Mouse (Mus musculus): ENCODE data around the gene Tnrc6c. TPM values are rescaled to one million over a fixed set of nuclear protein-coding genes. Genes with fewer than 3 reads are reported as not detected.

Gene Tnrc6c
- 20.2 to 43.0 TPM (median 22.1 TPM) in 3 replicates for total RNA-seq (2017)

DNA sequence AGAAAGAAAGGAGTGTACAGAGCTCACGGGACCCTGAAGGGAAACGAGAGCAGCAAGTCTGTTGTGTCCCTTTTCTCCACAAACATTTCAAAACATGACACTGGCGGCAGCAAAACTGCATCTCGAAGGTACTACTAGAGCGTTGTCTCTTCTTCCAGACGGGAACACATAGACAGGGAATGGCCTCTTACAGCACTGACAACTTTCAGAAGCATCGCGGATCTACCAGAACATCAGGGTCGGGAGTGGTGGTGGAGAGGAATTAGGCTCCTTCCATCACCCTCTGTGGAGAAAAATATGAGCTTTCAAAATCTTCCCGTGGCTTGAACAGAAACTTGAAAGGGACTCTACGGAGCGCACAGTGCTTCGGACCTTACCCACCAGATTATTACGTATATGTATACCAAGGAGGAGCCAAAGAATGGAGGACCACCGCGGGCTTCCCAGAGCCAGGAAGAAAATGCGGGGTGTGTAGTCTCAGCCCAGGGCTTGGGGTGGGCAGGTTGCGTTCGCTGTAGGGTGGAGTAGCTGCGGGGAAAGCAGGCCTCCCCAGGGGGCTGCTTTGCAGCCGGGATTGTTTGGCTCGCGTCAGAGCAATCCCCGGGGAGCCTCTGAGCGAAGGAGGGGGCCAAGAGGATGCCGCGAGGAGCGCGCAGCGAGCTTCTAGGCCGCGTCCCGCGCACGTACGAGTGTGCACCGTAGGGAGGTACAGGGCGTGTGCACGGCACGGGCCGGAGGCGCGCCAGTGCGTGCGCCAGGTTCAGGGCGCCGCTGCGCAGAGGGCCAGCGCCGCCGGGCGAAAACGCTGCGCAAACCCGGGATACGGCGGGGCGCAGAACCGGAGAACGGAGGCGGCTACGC, at the start of gene Tnrc6c:
Gene Tnrc6c, plus strand, starts transcription at position 799 of the 861 bp plus-strand sequence.
- peak; percentile 19; the same call in 1 of the 2 replicates for ATAC-seq (replicated peaks; ENCODE audit: insufficient number of reproducible peaks, low FRiP score, low TSS enrichment, poor library complexity, severe bottlenecking)

DNA sequence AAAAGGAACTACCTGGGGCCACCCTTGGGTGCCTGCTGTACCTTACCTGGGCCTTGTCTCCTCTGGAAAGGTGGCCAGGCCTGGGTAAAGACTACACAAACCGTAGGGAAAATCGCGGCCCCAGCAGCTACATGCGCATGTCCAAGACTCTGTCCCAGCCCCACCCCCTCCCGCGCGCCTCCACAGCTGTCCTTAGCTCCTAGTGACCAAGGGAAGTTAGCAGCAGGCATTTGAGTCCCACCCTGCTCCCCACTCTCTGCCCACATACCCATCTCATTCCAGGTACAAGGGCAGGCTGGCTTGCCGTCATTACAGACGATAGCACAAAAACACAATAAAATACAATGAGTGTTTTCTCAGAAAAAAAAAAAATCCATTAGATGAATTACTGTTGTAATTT, 48.0 kb upstream of the Tnrc6c start:
- ATAC-seq (replicated peaks; ENCODE audit: insufficient number of reproducible peaks, low FRiP score, low TSS enrichment, poor library complexity, severe bottlenecking): no peak

DNA sequence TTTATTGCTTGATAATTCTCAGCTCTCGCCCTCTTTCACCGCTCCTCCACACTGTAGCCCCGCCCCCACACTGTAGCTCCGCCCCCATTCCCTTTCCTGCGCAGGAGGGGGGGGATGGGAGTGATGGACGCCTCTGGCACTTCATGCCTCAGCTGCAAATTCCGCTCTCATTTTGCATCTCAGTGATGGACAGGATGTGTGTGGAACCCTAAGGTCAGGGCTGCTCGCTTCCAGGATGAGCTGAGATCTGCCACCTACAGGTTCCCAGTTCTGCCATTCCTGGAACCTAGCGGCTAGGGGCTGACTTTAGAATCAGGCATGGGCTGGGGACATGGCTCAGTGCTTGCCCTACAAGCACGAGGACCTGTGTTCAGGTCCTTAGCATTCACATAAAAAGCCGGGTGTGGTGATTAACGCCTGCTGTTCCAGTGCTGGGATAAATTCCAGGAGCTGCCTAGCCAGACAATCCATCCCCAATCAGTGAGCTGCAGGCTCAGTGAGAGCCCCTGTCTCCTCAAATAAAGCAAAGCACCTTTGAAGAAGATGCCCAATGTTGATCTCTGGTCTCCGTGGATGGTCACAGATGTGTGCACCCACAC, 47.4 kb upstream of the Tnrc6c start:
- ATAC-seq (replicated peaks; ENCODE audit: insufficient number of reproducible peaks, low FRiP score, low TSS enrichment, poor library complexity, severe bottlenecking): no peak

DNA sequence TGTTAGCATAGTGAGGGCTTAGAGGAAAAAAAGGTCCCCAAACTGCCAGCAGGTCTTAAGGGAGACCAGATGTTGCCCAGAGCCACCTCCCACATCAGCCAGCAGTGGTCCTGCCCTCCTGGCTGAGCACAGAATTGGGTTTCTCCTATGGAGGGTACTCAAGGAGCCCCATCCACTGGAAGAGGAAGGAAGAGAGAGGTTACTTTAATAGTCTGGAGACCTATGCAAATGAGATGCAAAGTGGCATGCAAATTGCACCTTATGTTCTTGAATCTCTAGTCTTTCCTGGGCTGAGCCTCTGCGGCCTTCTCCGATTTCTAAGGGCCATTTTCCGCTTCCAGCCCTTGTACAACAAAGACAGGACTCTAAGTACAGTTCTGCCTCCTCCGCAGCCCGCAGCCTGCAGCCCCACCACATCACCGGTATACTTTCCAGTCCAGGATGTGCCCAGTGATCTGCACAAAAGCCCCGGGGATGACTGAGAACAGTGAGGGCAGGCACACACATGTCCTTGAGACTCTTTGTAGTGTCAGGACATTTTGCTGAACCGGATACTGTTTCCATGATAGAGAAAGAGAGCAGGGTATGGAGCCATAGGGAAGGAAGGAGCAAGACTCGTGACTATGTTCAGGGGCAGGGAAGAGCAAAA, 45.8 kb upstream of the Tnrc6c start:
- no peak for ATAC-seq (replicated peaks; ENCODE audit: insufficient number of reproducible peaks, low FRiP score, low TSS enrichment, poor library complexity, severe bottlenecking)

- no peak for ATAC-seq (replicated peaks; ENCODE audit: insufficient number of reproducible peaks, low FRiP score, low TSS enrichment, poor library complexity, severe bottlenecking)
Observed at GRCm38 (mm10) chr11:117608976-117609375, 45.1 kb upstream of the Tnrc6c start.

DNA sequence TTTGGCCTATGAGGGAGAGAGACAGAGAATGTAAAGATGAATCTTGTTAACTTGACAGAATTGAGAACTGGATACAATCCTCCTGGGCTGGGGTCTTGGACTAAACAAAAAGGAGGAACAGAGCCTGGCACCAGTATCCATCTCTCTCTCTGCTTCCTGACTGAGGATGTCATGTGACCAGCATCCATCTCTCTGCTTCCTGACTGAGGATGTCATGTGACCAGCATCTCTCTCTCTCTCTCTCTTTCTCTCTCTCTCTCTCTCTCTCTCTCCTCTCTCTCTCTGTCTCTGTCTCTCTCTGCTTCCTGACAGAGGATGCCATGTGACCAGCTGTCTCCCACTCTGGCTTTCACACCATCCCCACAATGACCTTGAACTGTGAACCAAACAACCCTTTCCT, 43.5 kb upstream of the Tnrc6c start:
- ATAC-seq (replicated peaks; ENCODE audit: insufficient number of reproducible peaks, low FRiP score, low TSS enrichment, poor library complexity, severe bottlenecking): no peak

GRCm38 (mm10) chr11:117611068-117611467, 43.0 kb upstream of the Tnrc6c start:
- peak; percentile 87 for ATAC-seq (replicated peaks; ENCODE audit: insufficient number of reproducible peaks, low FRiP score, low TSS enrichment, poor library complexity, severe bottlenecking)

DNA sequence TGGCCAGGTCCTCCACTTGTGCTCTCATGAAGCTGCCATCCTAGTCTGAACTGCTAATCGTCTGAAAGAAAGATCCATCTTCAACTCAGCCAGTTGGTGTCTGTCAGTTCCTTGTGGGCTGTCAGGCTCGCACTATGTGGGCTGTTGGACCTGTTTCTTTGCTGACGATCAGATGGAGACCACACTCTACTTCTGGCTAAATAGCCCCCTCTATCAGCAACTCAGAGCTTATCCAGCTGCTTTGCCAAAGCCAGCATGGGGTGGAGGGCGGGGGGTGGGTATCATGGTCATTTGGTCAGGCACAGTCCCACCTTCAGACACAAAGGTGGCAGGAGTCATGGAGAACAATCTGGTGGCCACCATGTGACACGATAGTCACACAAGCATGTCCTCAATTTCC, 42.2 kb upstream of the Tnrc6c start:
- no peak for ATAC-seq (replicated peaks; ENCODE audit: insufficient number of reproducible peaks, low FRiP score, low TSS enrichment, poor library complexity, severe bottlenecking)

- no peak for ATAC-seq (replicated peaks; ENCODE audit: insufficient number of reproducible peaks, low FRiP score, low TSS enrichment, poor library complexity, severe bottlenecking)
Observed at GRCm38 (mm10) chr11:117612885-117613284, 41.2 kb upstream of the Tnrc6c start.

GRCm38 (mm10) chr11:117617368-117617908, 36.7 kb upstream of the Tnrc6c start:
- ATAC-seq (replicated peaks; ENCODE audit: insufficient number of reproducible peaks, low FRiP score, low TSS enrichment, poor library complexity, severe bottlenecking): no peak

DNA sequence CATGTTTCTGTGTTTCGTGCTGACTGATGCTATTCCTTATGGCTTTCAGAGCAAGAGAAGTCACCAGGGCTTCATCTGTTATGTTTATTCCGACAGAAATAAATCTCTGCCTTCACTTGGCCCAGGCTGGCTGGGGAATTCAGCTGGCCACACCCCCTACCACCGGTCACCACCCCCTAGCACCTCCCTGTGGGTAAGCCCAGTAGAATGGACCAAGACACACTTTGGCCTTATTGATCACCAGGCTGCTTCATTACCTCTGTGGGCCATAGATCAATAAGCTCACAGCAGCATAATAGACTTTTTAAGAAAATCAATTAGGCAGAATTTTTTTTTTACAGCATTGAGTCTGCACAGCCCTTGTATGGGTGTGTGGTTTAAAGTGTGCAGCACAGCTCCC, 35.9 kb upstream of the Tnrc6c start:
- ATAC-seq (replicated peaks; ENCODE audit: insufficient number of reproducible peaks, low FRiP score, low TSS enrichment, poor library complexity, severe bottlenecking): no peak

DNA sequence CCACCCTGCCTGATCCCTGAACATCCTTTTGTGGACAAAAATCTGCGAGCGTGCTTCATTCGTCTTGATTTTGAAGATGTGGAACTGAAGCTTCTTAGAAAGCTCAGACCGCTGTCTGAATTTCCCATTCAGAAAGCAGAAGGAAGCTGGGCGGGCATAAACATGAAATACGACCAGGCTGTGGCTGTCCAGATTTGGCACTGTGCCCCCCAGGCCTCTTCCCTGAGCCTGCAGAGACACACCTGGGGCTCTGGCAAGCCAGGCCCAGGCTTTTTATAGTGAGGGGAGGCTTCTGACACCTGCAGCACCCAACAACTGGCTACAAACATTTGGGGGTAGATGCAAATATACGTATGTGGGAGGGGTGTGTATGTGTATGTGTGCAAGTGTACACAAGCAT, 35.3 kb upstream of the Tnrc6c start:
- 0 out of 2 replicates have a peak, but pooled peaks have one; percentile 45 for ATAC-seq (replicated peaks; ENCODE audit: insufficient number of reproducible peaks, low FRiP score, low TSS enrichment, poor library complexity, severe bottlenecking)

DNA sequence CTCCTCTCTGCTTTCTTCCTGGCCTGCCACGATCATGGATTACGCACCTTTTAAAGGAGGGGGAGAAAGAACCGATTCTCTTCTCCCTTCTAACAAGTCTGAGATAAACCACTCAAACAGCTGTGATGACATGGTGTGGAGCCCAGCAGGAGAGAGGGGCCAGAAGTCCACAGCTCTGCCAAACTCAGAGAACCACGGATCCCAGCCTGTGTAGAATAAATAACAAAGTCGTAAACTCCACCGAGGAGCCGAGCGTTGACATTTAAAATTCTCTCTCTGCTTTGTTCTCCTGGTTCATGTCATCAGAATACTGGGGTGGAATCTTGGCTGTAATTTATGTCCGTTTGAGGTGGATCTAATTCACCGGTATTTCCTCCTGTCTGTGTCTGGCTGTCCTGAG, 34.5 kb upstream of the Tnrc6c start:
- no peak for ATAC-seq (replicated peaks; ENCODE audit: insufficient number of reproducible peaks, low FRiP score, low TSS enrichment, poor library complexity, severe bottlenecking)

GRCm38 (mm10) chr11:117625196-117625595, 28.9 kb upstream of the Tnrc6c start:
- no peak for ATAC-seq (replicated peaks; ENCODE audit: insufficient number of reproducible peaks, low FRiP score, low TSS enrichment, poor library complexity, severe bottlenecking)

DNA sequence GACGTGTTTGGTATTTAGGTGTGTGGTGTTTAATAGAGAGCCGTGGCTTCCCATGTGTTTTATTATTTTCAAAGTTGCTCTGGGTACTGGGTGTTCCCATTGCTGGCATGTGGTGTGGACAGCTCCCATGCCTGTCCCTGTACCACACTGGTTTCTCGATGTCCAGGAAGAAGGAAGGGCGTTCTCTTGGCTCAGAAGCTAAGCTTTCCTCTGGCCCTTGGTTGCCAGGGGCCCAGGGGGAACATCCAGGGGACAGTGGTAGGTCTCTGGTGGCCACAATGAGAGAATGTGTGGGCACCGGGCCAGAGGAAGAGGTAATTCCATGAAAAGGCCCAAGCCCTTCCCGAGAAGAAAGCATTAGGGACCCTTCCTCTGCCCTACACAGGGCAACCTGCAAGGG, 27.5 kb upstream of the Tnrc6c start:
- no peak for ATAC-seq (replicated peaks; ENCODE audit: insufficient number of reproducible peaks, low FRiP score, low TSS enrichment, poor library complexity, severe bottlenecking)

GRCm38 (mm10) chr11:117627060-117627562, 27.0 kb upstream of the Tnrc6c start:
- ATAC-seq (replicated peaks; ENCODE audit: insufficient number of reproducible peaks, low FRiP score, low TSS enrichment, poor library complexity, severe bottlenecking): no peak

DNA sequence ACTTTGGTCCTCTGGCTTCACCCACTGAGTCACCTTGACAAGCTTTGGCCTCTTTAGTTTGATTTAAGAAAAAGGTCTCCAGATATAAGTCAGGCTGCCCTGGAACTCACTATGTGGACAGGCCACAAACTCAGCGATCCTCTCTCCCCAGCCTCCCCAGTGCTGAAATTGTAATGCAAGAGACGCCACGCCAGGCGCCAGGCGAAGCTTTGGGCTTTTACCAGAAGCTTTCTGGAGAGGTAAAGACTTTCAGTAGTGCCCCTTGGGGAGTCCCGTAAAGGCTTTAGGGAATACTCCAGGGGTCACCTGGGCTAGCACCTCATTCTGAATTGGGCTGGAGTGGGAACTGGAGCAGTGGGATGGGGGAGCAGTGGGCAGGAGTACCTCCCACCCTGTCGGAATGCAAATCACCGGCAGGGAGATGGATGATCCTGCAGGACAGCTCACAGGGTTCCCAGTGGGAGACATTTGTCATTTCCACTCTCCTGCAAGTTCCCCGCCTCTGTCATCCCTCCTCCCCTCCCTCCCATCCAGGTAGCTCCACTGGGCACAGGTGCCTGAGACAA, 26.3 kb upstream of the Tnrc6c start:
- ATAC-seq (replicated peaks; ENCODE audit: insufficient number of reproducible peaks, low FRiP score, low TSS enrichment, poor library complexity, severe bottlenecking): no peak

DNA sequence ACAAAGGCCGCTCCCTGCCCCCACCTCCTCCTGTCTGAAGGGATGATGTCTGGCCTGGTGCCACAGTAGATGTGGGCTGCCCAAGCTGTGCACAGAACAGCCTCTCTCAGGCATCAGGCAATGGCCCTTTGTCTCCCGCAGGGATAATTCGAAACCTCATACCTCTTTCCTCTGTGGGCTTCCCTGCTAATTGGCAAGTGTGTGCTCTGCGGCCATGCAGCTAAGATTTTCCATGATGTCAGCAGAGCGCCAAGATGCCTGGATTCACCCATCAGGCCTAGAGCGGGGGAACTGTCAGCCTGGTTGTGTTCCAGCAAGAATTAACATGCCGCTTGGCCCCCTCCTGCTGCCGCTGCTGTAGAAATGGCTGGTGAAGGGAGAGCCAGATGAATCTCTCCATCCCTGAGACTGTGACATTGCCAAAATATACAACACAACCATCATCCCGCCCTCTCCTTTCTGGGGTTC, 25.7 kb upstream of the Tnrc6c start:
- ATAC-seq (replicated peaks; ENCODE audit: insufficient number of reproducible peaks, low FRiP score, low TSS enrichment, poor library complexity, severe bottlenecking): no peak

DNA sequence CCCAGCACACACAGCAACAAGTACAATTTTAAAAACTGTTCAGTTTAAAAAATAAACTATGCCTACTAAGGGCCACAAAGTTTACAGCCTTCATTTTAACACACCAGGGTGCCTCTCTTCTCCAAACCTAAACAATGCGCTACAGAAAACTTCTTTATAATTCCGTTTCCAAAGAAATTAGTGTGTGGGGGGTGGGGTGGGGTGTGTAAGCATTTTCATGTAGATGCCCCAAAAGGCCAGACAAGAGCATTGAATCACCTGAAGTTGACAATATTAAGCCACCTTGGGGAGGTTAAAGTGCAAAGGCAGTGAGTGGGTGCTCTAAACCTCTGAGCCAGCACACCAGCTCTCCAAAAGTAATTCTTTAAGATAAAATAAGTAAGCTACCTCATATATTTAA, 24.2 kb upstream of the Tnrc6c start:
- no peak for ATAC-seq (replicated peaks; ENCODE audit: insufficient number of reproducible peaks, low FRiP score, low TSS enrichment, poor library complexity, severe bottlenecking)
